Mouse (Mus musculus) frontal cortex, adult 2 months (tissue): ENCODE measurements at regions not wholly inside any gene's neighbourhood (a gene's known extent, or its start where the extent isn't known, plus 50 kb on each side); places are given as distances from the start of the nearest gene placed in this dataset.
A peak's percentile ranks its signal among the peaks of the same experiment; 100 is the strongest.

Experiments
- DNase-seq, 2 experiments: peaks; one replicate each; pipeline ENCODE4 v3.0.0; 2022; ENCODE audit warnings: low spot score in 1 of 2; ENCODE audit errors: extremely low spot score in 1 of 2

DNA sequence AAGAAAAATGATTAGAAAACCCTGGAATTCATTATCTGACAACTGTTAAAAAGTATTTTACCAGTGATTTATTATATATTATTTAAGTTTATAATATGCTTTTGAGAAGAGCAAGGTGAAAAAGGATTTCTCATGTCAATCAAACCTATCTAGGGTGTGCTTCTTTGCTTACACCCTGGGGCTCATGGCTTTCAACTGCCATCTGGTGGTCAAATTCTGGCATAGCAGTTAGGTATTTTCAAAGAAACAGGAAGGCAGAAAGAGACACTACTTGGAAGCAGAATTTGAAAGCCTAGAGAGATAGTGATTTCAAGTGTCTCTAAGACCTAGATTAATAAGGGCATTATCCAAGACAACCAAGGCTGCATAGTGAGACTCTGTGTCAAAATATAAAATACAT, 167.8 kb upstream of the Amot start:
- DNase-seq = peak in 1 of 2 experiments; percentile 56

DNA sequence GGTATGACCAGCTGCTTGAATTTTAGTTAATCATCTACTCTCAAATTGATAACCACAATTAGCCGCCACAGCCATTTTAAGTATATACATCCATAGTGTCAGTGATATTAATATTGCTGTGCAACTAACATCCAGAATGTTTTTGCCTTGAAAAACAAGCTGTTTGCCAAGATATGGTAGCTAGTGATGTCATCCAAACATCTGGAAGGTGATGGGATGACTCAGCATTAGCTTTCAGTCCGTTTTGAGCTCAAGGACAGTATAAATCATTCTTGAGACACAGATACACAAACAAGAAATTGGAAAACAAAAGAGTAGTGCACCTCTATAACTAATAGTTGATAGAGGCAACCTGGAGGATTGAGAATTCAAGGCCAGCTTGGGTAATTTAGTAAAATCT, 146.7 kb upstream of the Amot start:
- no peak for DNase-seq

- DNase-seq = no peak
Observed at GRCm38 (mm10) chrX:145619649-145620048, 114.7 kb upstream of the Amot start.

- DNase-seq = no peak
Observed at GRCm38 (mm10) chrX:145602085-145602484, 97.1 kb upstream of the Amot start.

DNA sequence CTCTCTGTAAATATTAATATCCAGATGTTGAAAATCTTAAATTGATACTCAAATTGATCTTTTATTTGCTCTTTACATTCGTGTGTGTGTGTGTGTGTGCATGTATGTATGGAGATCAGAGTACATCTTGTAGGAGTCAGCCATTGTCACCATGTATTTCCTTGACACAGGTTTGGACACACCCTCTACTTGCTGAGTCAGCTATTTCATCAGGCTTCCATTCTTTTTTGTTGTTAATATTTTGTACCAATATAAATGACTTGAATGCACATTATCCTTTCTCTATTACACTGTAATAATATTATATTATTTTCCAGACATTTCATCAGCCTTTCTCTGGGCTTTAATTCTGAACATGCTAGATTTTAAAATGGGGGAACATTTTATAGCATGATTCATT, 85.8 kb upstream of the Amot start:
- DNase-seq = no peak

DNA sequence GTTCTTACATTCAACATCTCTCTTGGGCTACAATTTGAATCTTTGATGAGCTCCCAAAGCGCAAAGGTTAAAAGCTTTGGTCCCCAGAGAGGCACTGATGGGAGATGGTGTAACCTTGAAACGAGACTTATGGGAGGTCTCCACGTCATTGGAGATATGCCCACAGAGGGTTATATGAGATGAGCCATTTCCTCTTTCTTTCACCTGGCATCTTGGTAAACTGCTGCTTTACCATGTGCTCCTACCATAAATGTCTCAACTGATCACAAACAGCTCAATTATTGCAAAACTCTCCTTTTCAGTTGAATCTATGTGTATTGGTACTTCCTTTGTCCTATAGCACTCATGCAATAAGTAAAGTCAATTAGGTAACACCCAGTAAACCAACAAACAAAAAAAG, 62.5 kb upstream of the Amot start:
- DNase-seq = no peak

GRCm38 (mm10) chrX:145567073-145567472, 62.1 kb upstream of the Amot start:
- no peak for DNase-seq

- no peak for DNase-seq
Observed at GRCm38 (mm10) chrX:145558881-145559280, 53.9 kb upstream of the Amot start.
